Mouse (Mus musculus) liver, postnatal 0 days (tissue): ENCODE measurements around the gene Rbfox3.

Experiments
- CTCF ChIP-seq: sonication (generic); IDR thresholded peaks from 2 replicates; pipeline ENCODE4 v1.5.1; 2016; ENCODE audit warnings: antibody characterized with exemption, low read depth
- EP300 ChIP-seq: IDR thresholded peaks from 2 replicates; pipeline ENCODE4 v1.6.1; 2016; ENCODE audit warnings: antibody characterized with exemption, low read depth, mild to moderate bottlenecking

DNA sequence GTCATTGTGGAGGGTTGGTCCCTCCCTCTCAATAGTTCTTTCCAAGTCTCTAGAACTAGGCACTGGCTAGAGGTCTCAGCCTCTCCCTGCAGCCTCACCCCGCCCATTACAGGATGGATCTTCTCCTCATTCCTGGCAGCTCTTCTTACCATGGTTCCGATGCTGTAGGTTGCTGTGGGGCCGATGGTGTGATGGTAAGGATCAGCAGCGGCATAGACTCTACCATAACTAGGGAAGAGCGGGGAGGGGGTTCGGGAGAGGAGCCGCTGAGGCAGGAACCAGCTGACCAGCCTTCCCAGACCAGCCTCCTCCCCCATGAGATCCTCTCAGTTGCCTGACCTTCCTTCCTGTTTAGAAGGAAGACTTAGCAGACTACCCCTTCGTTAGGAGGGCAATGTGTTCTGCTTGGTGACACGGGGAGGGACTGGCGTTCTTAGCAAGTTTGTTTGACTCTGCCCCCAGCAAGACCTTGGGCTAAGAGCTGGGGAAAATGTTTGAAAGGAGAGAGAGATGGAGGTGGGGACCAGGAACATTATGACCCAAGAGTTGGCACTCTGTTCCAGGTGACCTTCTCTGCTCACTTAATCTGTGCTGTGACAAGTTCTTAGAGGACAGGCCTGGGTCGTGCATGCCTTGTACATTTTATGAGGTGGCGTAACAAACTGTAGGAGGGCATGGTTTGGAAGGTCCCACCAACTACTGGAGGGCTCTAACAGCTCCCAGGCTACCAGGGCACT is 417.2 kb downstream of the Rbfox3 start:
- TF ChIP-seq EP300 = no peak
- no peak for TF ChIP-seq CTCF
